Mouse (Mus musculus): ENCODE measurements around the gene Krt33b. TPM values are rescaled to one million over a fixed set of nuclear protein-coding genes. Genes with fewer than 3 reads are reported as not detected.

The Krt33b gene
- polyA plus RNA-seq, 1 experiment from 2014 or later: not detected

- H3K4me1 ChIP-seq: no peaks in the 10 kb centered on the region
- ATAC-seq (ENCODE audit: extremely low read depth, insufficient number of reproducible peaks, low FRiP score, low TSS enrichment): no peak
- H3K9ac ChIP-seq: no peak overlapping the region
- H3K9me3 ChIP-seq: no peaks in the 10 kb centered on the region
- no peak overlapping the region for H3K4me2 ChIP-seq
- 54% methylated on average over 5 of the region's 5 CpGs for WGBS
- H3K27me3 ChIP-seq (replicated peaks): no peaks in the 10 kb centered on the region
- no peak overlapping the region for H3K4me3 ChIP-seq
- no peak overlapping the region for H3K27ac ChIP-seq (replicated peaks)
- H3K36me3 ChIP-seq: no peaks in the 10 kb centered on the region
Observed at GRCm38 (mm10) chr11:100021438-100021837, 8.2 kb downstream of the Krt33b start.

GRCm38 (mm10) chr11:100019466-100019865 lies 10.2 kb downstream of the Krt33b start:
- no peaks in the 10 kb centered on the region for H3K4me1 ChIP-seq
- WGBS: 73% methylated on average over 1 of the region's 1 CpGs
- ATAC-seq (ENCODE audit: extremely low read depth, insufficient number of reproducible peaks, low FRiP score, low TSS enrichment): no peak

GRCm38 (mm10) chr11:100016112-100016511 lies 13.6 kb downstream of the Krt33b start, which contains the start of gene Krt33a:
TSS of gene Krt33a (minus strand) at chr11:100016212.
- no peaks in the 10 kb centered on the region for H3K36me3 ChIP-seq
- no peak within 1 kb of the TSS for H3K9ac ChIP-seq
- no peak for ATAC-seq (ENCODE audit: extremely low read depth, insufficient number of reproducible peaks, low FRiP score, low TSS enrichment)
- H3K4me1 ChIP-seq: no peaks in the 10 kb centered on the region
- H3K27ac ChIP-seq (replicated peaks): no peak within 1 kb of the TSS
- H3K9me3 ChIP-seq: no peaks in the 10 kb centered on the region
- 69% methylated on average over 4 of the region's 4 CpGs for WGBS
- H3K27me3 ChIP-seq (replicated peaks): no peaks in the 10 kb centered on the region
- no peak within 1 kb of the TSS for H3K4me3 ChIP-seq
- no peak within 1 kb of the TSS for H3K4me2 ChIP-seq

More at GRCm38 (mm10) chr11:100019466-100019865, 10.2 kb downstream of the Krt33b start:
- Histone ChIP-seq H3K9ac (no peak overlapping the region), H3K36me3 (no peaks in the 10 kb centered on the region), H3K4me3 (no peak overlapping the region), H3K9me3 (no peaks in the 10 kb centered on the region), H3K27ac (replicated peaks) (no peak overlapping the region), H3K4me2 (no peak overlapping the region), H3K27me3 (replicated peaks) (no peaks in the 10 kb centered on the region)

- H3K9ac ChIP-seq: no peak overlapping the region
- no peaks in the 10 kb centered on the region for H3K4me1 ChIP-seq
- H3K4me2 ChIP-seq: no peak overlapping the region
- no peak for ATAC-seq (ENCODE audit: extremely low read depth, insufficient number of reproducible peaks, low FRiP score, low TSS enrichment)
- 60% methylated on average over 4 of the region's 4 CpGs for WGBS
- no peaks in the 10 kb centered on the region for H3K36me3 ChIP-seq
- H3K9me3 ChIP-seq: no peaks in the 10 kb centered on the region
- H3K4me3 ChIP-seq: no peak overlapping the region
- 0 out of 2 replicates have a peak, but pooled peaks cover under 1% of the 10 kb centered on the region for H3K27me3 ChIP-seq (replicated peaks)
- H3K27ac ChIP-seq (replicated peaks): no peak overlapping the region
Observed at GRCm38 (mm10) chr11:100013691-100014171, 15.9 kb downstream of the Krt33b start.

GRCm38 (mm10) chr11:100010682-100011081 lies 19.0 kb downstream of the Krt33b start:
- Histone ChIP-seq H3K4me1 (no peaks in the 10 kb centered on the region), H3K9ac (no peak overlapping the region), H3K36me3 (no peaks in the 10 kb centered on the region), H3K4me3 (no peak overlapping the region), H3K27me3 (replicated peaks) (0 out of 2 replicates have a peak, but pooled peaks cover 5% of the 10 kb centered on the region), H3K4me2 (no peak overlapping the region), H3K27ac (replicated peaks) (no peak overlapping the region), H3K9me3 (no peaks in the 10 kb centered on the region)
- 74% methylated on average over 5 of the region's 5 CpGs for WGBS
- no peak for ATAC-seq (ENCODE audit: extremely low read depth, insufficient number of reproducible peaks, low FRiP score, low TSS enrichment)

GRCm38 (mm10) chr11:100008336-100008735 lies 21.3 kb downstream of the Krt33b start:
- Histone ChIP-seq H3K27me3 (replicated peaks) (0 out of 2 replicates have a peak, but pooled peaks cover 5% of the 10 kb centered on the region), H3K9ac (no peak overlapping the region), H3K36me3 (no peaks in the 10 kb centered on the region), H3K27ac (replicated peaks) (no peak overlapping the region), H3K4me2 (no peak overlapping the region), H3K4me3 (no peak overlapping the region), H3K4me1 (no peaks in the 10 kb centered on the region), H3K9me3 (no peaks in the 10 kb centered on the region)
- no peak for ATAC-seq (ENCODE audit: extremely low read depth, insufficient number of reproducible peaks, low FRiP score, low TSS enrichment)
- WGBS: 57% methylated on average over 5 of the region's 5 CpGs

GRCm38 (mm10) chr11:100006624-100007023 lies 23.0 kb downstream of the Krt33b start:
- no peak for ATAC-seq (ENCODE audit: extremely low read depth, insufficient number of reproducible peaks, low FRiP score, low TSS enrichment)
- Histone ChIP-seq H3K27ac (replicated peaks) (no peak overlapping the region), H3K4me3 (no peak overlapping the region), H3K27me3 (replicated peaks) (0 out of 2 replicates have a peak, but pooled peaks cover 5% of the 10 kb centered on the region), H3K36me3 (no peaks in the 10 kb centered on the region), H3K9ac (no peak overlapping the region), H3K9me3 (peaks cover 1% of the 10 kb centered on the region; the same call in 1 of the 2 replicates), H3K4me2 (no peak overlapping the region), H3K4me1 (no peaks in the 10 kb centered on the region)
- WGBS: 38% methylated on average over 3 of the region's 3 CpGs

- H3K4me1 ChIP-seq: no peaks in the 10 kb centered on the region
- no peaks in the 10 kb centered on the region for H3K36me3 ChIP-seq
- WGBS: 75% methylated on average over 8 of the region's 8 CpGs
- no peak overlapping the region for H3K4me2 ChIP-seq
- peaks cover 4% of the 10 kb centered on the region; the same call in 1 of the 2 replicates for H3K9me3 ChIP-seq
- 0 out of 2 replicates have a peak, but pooled peaks cover 5% of the 10 kb centered on the region for H3K27me3 ChIP-seq (replicated peaks)
- no peak overlapping the region for H3K27ac ChIP-seq (replicated peaks)
- no peak overlapping the region for H3K4me3 ChIP-seq
- H3K9ac ChIP-seq: no peak overlapping the region
- ATAC-seq (ENCODE audit: extremely low read depth, insufficient number of reproducible peaks, low FRiP score, low TSS enrichment): no peak
Observed at GRCm38 (mm10) chr11:100005905-100006304, 23.8 kb downstream of the Krt33b start.

GRCm38 (mm10) chr11:100004846-100005245 lies 24.8 kb downstream of the Krt33b start:
- ATAC-seq (ENCODE audit: extremely low read depth, insufficient number of reproducible peaks, low FRiP score, low TSS enrichment): no peak
- Histone ChIP-seq H3K4me1 (no peaks in the 10 kb centered on the region), H3K27ac (replicated peaks) (no peak overlapping the region), H3K9me3 (peaks cover 4% of the 10 kb centered on the region; the same call in 1 of the 2 replicates), H3K27me3 (replicated peaks) (0 out of 2 replicates have a peak, but pooled peaks cover 5% of the 10 kb centered on the region), H3K4me2 (no peak overlapping the region), H3K4me3 (no peak overlapping the region), H3K9ac (no peak overlapping the region), H3K36me3 (no peaks in the 10 kb centered on the region)
- 27% methylated on average over 6 of the region's 6 CpGs for WGBS

GRCm38 (mm10) chr11:99999091-99999490 lies 30.6 kb downstream of the Krt33b start:
- ATAC-seq (ENCODE audit: extremely low read depth, insufficient number of reproducible peaks, low FRiP score, low TSS enrichment): no peak
- Histone ChIP-seq H3K27me3 (replicated peaks) (peaks cover 20% of the 10 kb centered on the region), H3K4me1 (no peaks in the 10 kb centered on the region), H3K9ac (no peak overlapping the region), H3K9me3 (peaks cover 4% of the 10 kb centered on the region; the same call in 1 of the 2 replicates), H3K36me3 (no peaks in the 10 kb centered on the region), H3K4me2 (no peak overlapping the region), H3K4me3 (no peak overlapping the region), H3K27ac (replicated peaks) (no peak overlapping the region)
- 78% methylated on average over 7 of the region's 7 CpGs for WGBS

GRCm38 (mm10) chr11:99994384-99994661 lies 35.3 kb downstream of the Krt33b start:
- no peak for ATAC-seq (ENCODE audit: extremely low read depth, insufficient number of reproducible peaks, low FRiP score, low TSS enrichment)
- no peaks in the 10 kb centered on the region for H3K9me3 ChIP-seq
- H3K4me2 ChIP-seq: no peak overlapping the region
- no peak overlapping the region for H3K4me3 ChIP-seq
- no peak overlapping the region for H3K9ac ChIP-seq
- peaks cover 38% of the 10 kb centered on the region for H3K27me3 ChIP-seq (replicated peaks)
- H3K27ac ChIP-seq (replicated peaks): no peak overlapping the region
- WGBS: 54% methylated on average over 4 of the region's 4 CpGs
- no peaks in the 10 kb centered on the region for H3K36me3 ChIP-seq
- H3K4me1 ChIP-seq: no peaks in the 10 kb centered on the region

GRCm38 (mm10) chr11:99993620-99994383 lies 35.9 kb downstream of the Krt33b start, which contains the start of gene Krtap17-1:
TSS of gene Krtap17-1 (minus strand) at chr11:99993994.
- Histone ChIP-seq H3K27ac (replicated peaks) (no peak within 1 kb of the TSS), H3K9me3 (no peaks in the 10 kb centered on the region), H3K27me3 (replicated peaks) (peaks cover 38% of the 10 kb centered on the region), H3K4me2 (no peak within 1 kb of the TSS), H3K36me3 (no peaks in the 10 kb centered on the region), H3K4me1 (no peaks in the 10 kb centered on the region), H3K9ac (no peak within 1 kb of the TSS), H3K4me3 (no peak within 1 kb of the TSS)
- ATAC-seq (ENCODE audit: extremely low read depth, insufficient number of reproducible peaks, low FRiP score, low TSS enrichment): no peak
- 24% methylated on average over 26 of the region's 26 CpGs for WGBS

All from heart, embryonic 13.5 days (tissue).